ENCODE assay signal across 16 mouse cellular contexts in the genomic region with DNA sequence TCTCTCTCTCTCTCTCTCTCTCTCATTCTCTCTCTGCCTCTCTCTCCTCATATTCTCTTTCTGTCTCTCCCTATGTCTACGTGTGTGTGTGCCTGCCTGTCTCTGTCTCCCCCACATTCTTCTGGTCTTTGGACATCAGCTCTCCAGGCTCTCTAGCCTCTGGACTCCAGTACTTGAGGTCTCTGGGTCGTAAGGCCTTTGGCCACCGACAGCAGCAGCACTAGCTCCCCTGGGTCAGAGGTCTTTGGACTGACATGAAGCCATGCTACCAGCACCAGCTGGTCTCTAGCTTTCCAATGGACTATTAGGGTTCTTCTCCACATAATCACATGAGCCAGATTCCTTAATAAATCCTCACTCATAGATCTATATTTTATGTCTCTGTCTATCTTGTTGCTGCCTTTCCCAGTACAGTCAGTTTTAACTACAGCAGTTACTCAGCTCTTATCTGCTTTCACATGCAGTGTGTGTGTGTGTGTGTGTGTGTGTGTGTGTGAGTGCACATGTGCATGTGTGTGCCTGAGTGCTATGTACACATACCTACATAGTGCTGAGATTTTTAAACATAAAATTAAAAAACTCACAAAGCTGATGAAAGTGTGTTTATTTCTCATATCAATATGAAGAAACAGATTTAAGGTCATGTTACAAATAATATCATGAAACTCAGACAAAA.
DNase-seq lines count a peak whose midpoint lies in the region; ATAC-seq and TF ChIP-seq lines count a peak whose summit lies in the region.
"Had no signal": no experiment of that assay in that cellular context is flagged by ENCODE, and none has a peak within 500 bp of the region (broad histone marks: within the 10 kb centered on the region; RNA-seq: fewer than 3 reads in every experiment).

No protein-coding gene starts in this region.

- peak overlapping the region; percentile 6; the same call in 1 of the 2 replicates for H3K27ac ChIP-seq in hindbrain, embryonic 14.5 days
- no peak overlapping the region for H3K27ac ChIP-seq in hindbrain, embryonic 11.5 days (ENCODE audit: low read depth, low read length)
- H3K27ac ChIP-seq in lung, postnatal 0 days (ENCODE audit: low read length) = no peak overlapping the region
- H3K27ac ChIP-seq in neural tube, embryonic 14.5 days (ENCODE audit: low read depth, low read length) = peak overlapping the region; percentile 13; the same call in 1 of the 2 replicates
- no peak overlapping the region for H3K27ac ChIP-seq in forebrain, postnatal 0 days (ENCODE audit: low read depth, low read length)
- H3K27ac ChIP-seq: embryonic facial prominence, embryonic 13.5 days; heart, embryonic 13.5 days; midbrain, embryonic 13.5 days had no signal

- 63% methylated on average over 3 of the region's 3 CpGs for WGBS in hindbrain, embryonic 14.5 days
- WGBS in hindbrain, embryonic 11.5 days = 75% methylated on average over 3 of the region's 3 CpGs
- WGBS in lung, postnatal 0 days = 45% methylated on average over 3 of the region's 3 CpGs
- WGBS in neural tube, embryonic 14.5 days = 81% methylated on average over 3 of the region's 3 CpGs
- 80% methylated on average over 3 of the region's 3 CpGs for WGBS in forebrain, postnatal 0 days

- DNase-seq in hindbrain, embryonic 14.5 days (ENCODE audit: low spot score) = no peak
- DNase-seq in hindbrain, embryonic 11.5 days (ENCODE audit: low spot score) = no peak
- peak; percentile 12 for DNase-seq in lung, postnatal 25 days (ENCODE audit: low spot score)
- DNase-seq in lung, postnatal 0 days (ENCODE audit: low spot score) = no peak
- DNase-seq in kidney, adult 9 months = peak; percentile 82
- DNase-seq in ovary, postnatal 36 days (ENCODE audit: low spot score) = no peak
- no peak for DNase-seq in forebrain, postnatal 0 days
- DNase-seq: B cell, adult 2 months; heart, postnatal 4 days; retina, postnatal 1 day; thymus, adult 18-20 months had no signal

- H3K27me3 ChIP-seq in hindbrain, embryonic 14.5 days (ENCODE audit: control insufficient read depth, insufficient read depth, low read length) = no peaks in the 10 kb centered on the region
- H3K27me3 ChIP-seq in hindbrain, embryonic 11.5 days (ENCODE audit: control insufficient read depth, insufficient read depth, low read length) = no peaks in the 10 kb centered on the region
- H3K27me3 ChIP-seq in lung, postnatal 0 days (replicated peaks; ENCODE audit: insufficient read depth, low read length) = no peaks in the 10 kb centered on the region
- no peaks in the 10 kb centered on the region for H3K27me3 ChIP-seq in neural tube, embryonic 14.5 days (ENCODE audit: control insufficient read depth, insufficient read depth, low read length)
- no peaks in the 10 kb centered on the region for H3K27me3 ChIP-seq in forebrain, postnatal 0 days (ENCODE audit: insufficient read depth, low read length)
- H3K27me3 ChIP-seq: embryonic facial prominence, embryonic 13.5 days; heart, embryonic 13.5 days; midbrain, embryonic 13.5 days; Patski had no signal

- 0 out of 2 replicates have a peak, but pooled peaks cover 4% of the 10 kb centered on the region for H3K4me1 ChIP-seq in hindbrain, embryonic 14.5 days (replicated peaks; ENCODE audit: control insufficient read depth, insufficient read depth, low read length)
- H3K4me1 ChIP-seq in hindbrain, embryonic 11.5 days (replicated peaks; ENCODE audit: control insufficient read depth, insufficient read depth, low read length) = no peaks in the 10 kb centered on the region
- no peaks in the 10 kb centered on the region for H3K4me1 ChIP-seq in lung, postnatal 0 days (ENCODE audit: insufficient read depth, low read depth, low read length)
- no peaks in the 10 kb centered on the region for H3K4me1 ChIP-seq in neural tube, embryonic 14.5 days (ENCODE audit: control insufficient read depth, insufficient read depth, low read length)
- H3K4me1 ChIP-seq in forebrain, postnatal 0 days (ENCODE audit: insufficient read depth) = no peaks in the 10 kb centered on the region
- H3K4me1 ChIP-seq: embryonic facial prominence, embryonic 13.5 days had no signal

- H3K36me3 ChIP-seq in hindbrain, embryonic 14.5 days (replicated peaks; ENCODE audit: control insufficient read depth, insufficient read depth) = no peaks in the 10 kb centered on the region
- H3K36me3 ChIP-seq in hindbrain, embryonic 11.5 days (ENCODE audit: control insufficient read depth, insufficient read depth, low read length) = no peaks in the 10 kb centered on the region
- no peaks in the 10 kb centered on the region for H3K36me3 ChIP-seq in lung, postnatal 0 days (ENCODE audit: insufficient read depth, low read length)
- no peaks in the 10 kb centered on the region for H3K36me3 ChIP-seq in neural tube, embryonic 14.5 days (ENCODE audit: control insufficient read depth, insufficient read depth, low read length)
- no peaks in the 10 kb centered on the region for H3K36me3 ChIP-seq in forebrain, postnatal 0 days (ENCODE audit: insufficient read depth)
- H3K36me3 ChIP-seq: embryonic facial prominence, embryonic 13.5 days; heart, embryonic 13.5 days; midbrain, embryonic 13.5 days had no signal

- no peak for TF ChIP-seq CTCF in lung, postnatal 0 days (IDR thresholded peaks at IDR 0.05)
- no peak for TF ChIP-seq CTCF in forebrain, postnatal 0 days (IDR thresholded peaks at IDR 0.05; ENCODE audit: low read depth)

- ATAC-seq in hindbrain, embryonic 14.5 days (ENCODE audit: low FRiP score) = no peak
- no peak for ATAC-seq in hindbrain, embryonic 11.5 days (ENCODE audit: low FRiP score)
- ATAC-seq in lung, postnatal 0 days = no peak; the same call in 1 of the 2 replicates
- ATAC-seq in neural tube, embryonic 14.5 days (ENCODE audit: low read depth) = no peak
- ATAC-seq in forebrain, postnatal 0 days = no peak
- ATAC-seq: midbrain, embryonic 13.5 days; Patski had no signal

- H3K9ac ChIP-seq in hindbrain, embryonic 14.5 days = no peak overlapping the region
- no peak overlapping the region for H3K9ac ChIP-seq in hindbrain, embryonic 11.5 days (ENCODE audit: low read depth, low read length)
- no peak overlapping the region for H3K9ac ChIP-seq in lung, postnatal 0 days (replicated peaks; ENCODE audit: low read depth)
- no peak overlapping the region for H3K9ac ChIP-seq in neural tube, embryonic 14.5 days (replicated peaks; ENCODE audit: low read depth, low read length)
- no peak overlapping the region for H3K9ac ChIP-seq in forebrain, postnatal 0 days
- H3K9ac ChIP-seq: embryonic facial prominence, embryonic 13.5 days; heart, embryonic 13.5 days; midbrain, embryonic 13.5 days had no signal

- no peak for TF ChIP-seq EP300 in lung, postnatal 0 days (IDR thresholded peaks at IDR 0.05)

- no peak overlapping the region for H3K4me3 ChIP-seq in hindbrain, embryonic 14.5 days (replicated peaks; ENCODE audit: low read length)
- no peak overlapping the region for H3K4me3 ChIP-seq in hindbrain, embryonic 11.5 days (ENCODE audit: low read depth, low read length)
- H3K4me3 ChIP-seq in lung, postnatal 0 days (ENCODE audit: low read depth, low read length) = no peak overlapping the region
- no peak overlapping the region for H3K4me3 ChIP-seq in neural tube, embryonic 14.5 days (ENCODE audit: low read depth, low read length)
- H3K4me3 ChIP-seq in forebrain, postnatal 0 days (ENCODE audit: low read depth, low read length) = no peak overlapping the region
- H3K4me3 ChIP-seq: embryonic facial prominence, embryonic 13.5 days; heart, embryonic 13.5 days; midbrain, embryonic 13.5 days had no signal

- no peaks in the 10 kb centered on the region for H3K9me3 ChIP-seq in hindbrain, embryonic 14.5 days (ENCODE audit: control insufficient read depth, low read length)
- H3K9me3 ChIP-seq in hindbrain, embryonic 11.5 days (ENCODE audit: control insufficient read depth, low read length) = no peaks in the 10 kb centered on the region
- H3K9me3 ChIP-seq in lung, postnatal 0 days (ENCODE audit: low read length) = no peaks in the 10 kb centered on the region
- H3K9me3 ChIP-seq in neural tube, embryonic 14.5 days (ENCODE audit: control insufficient read depth, low read length) = no peaks in the 10 kb centered on the region
- no peaks in the 10 kb centered on the region for H3K9me3 ChIP-seq in forebrain, postnatal 0 days (ENCODE audit: low read length)
- H3K9me3 ChIP-seq: embryonic facial prominence, embryonic 13.5 days; heart, embryonic 13.5 days; midbrain, embryonic 13.5 days had no signal

- 0 out of 2 replicates have a peak overlapping the region, but pooled peaks have one; percentile 0 for H3K4me2 ChIP-seq in hindbrain, embryonic 14.5 days (replicated peaks)
- H3K4me2 ChIP-seq in hindbrain, embryonic 11.5 days (replicated peaks; ENCODE audit: low read depth, low read length) = no peak overlapping the region
- no peak overlapping the region for H3K4me2 ChIP-seq in lung, postnatal 0 days (replicated peaks; ENCODE audit: low read depth, low read length)
- H3K4me2 ChIP-seq in neural tube, embryonic 14.5 days (ENCODE audit: low read depth, low read length) = no peak overlapping the region
- H3K4me2 ChIP-seq in forebrain, postnatal 0 days (ENCODE audit: low read depth) = no peak overlapping the region
- H3K4me2 ChIP-seq: embryonic facial prominence, embryonic 13.5 days; heart, embryonic 13.5 days; midbrain, embryonic 13.5 days had no signal

Comparison
In these comparisons a context has a peak if more than half of its experiments do, and no peak if none do; other contexts are left out.
1. DNase-seq: peak in lung, postnatal 25 days (single experiment) and kidney, adult 9 months (single experiment); none in hindbrain, embryonic 14.5 days (single experiment), hindbrain, embryonic 11.5 days (single experiment), lung, postnatal 0 days (single experiment), ovary, postnatal 36 days (single experiment) and forebrain, postnatal 0 days (single experiment).
2. H3K27ac ChIP-seq: peak in hindbrain, embryonic 14.5 days (single experiment) and neural tube, embryonic 14.5 days (single experiment); none in hindbrain, embryonic 11.5 days (single experiment), lung, postnatal 0 days (single experiment) and forebrain, postnatal 0 days (single experiment).